Mouse (Mus musculus) MEL (cell line): Measurements from ENCODE around the gene Rhob.

Source experiments
- CHD2 ChIP-seq: IDR thresholded peaks from 2 replicates; pipeline ENCODE4 v1.6.1; 2011; ENCODE audit warnings: low read length, improper control_type of control experiment
- CTCF ChIP-seq, 3 experiments: IDR thresholded peaks in 2 of 3; conservative IDR thresholded peaks in 1 of 3; 2 replicates each; pipeline ENCODE4 v1.5.1; 2011 to 2012; ENCODE audit warnings: low read length in 3 of 3, low read depth in 2 of 3, mild to moderate bottlenecking in 2 of 3, improper control_type of control experiment in 1 of 3, inconsistent platforms in 1 of 3, mixed read lengths in 1 of 3, moderate library complexity in 1 of 3; ENCODE audit not compliant: control insufficient read depth in 1 of 3, insufficient read depth in 1 of 3, poor library complexity in 1 of 3, severe bottlenecking in 1 of 3
- E2F4 ChIP-seq: IDR thresholded peaks from 2 replicates; pipeline ENCODE4 v1.6.1; 2011; ENCODE audit warnings: low read depth, low read length, improper control_type of control experiment, borderline replicate concordance
- EP300 ChIP-seq, 2 experiments: IDR thresholded peaks; 2 replicates each; pipeline ENCODE4 v1.6.1; 2011; ENCODE audit warnings: improper control_type of control experiment in 2 of 2, low read length in 2 of 2, low read depth in 1 of 2, mild to moderate bottlenecking in 1 of 2
- MAX ChIP-seq: IDR thresholded peaks from 2 replicates; pipeline ENCODE4 v1.6.1; 2011; ENCODE audit warnings: low read length, improper control_type of control experiment
- NELFE ChIP-seq: IDR thresholded peaks from 2 replicates; pipeline ENCODE4 v1.6.1; 2011; ENCODE audit warnings: low read depth, low read length, improper control_type of control experiment
- POLR2A ChIP-seq, 2 experiments: IDR thresholded peaks; 2 replicates each; pipeline ENCODE4 v1.6.1; 2011 to 2012; ENCODE audit warnings: low read length in 2 of 2, mild to moderate bottlenecking in 2 of 2, control low read depth in 1 of 2, improper control_type of control experiment in 1 of 2, low read depth in 1 of 2, moderate library complexity in 1 of 2; ENCODE audit not compliant: control insufficient read depth in 1 of 2, insufficient read depth in 1 of 2, poor library complexity in 1 of 2
- POLR2AphosphoS5 ChIP-seq: IDR thresholded peaks from 2 replicates; pipeline ENCODE4 v1.6.1; 2012; ENCODE audit warnings: low read depth, borderline replicate concordance, mild to moderate bottlenecking, inconsistent platforms, low read length, moderate library complexity, mixed read lengths
- SMC3 ChIP-seq: IDR thresholded peaks from 2 replicates; pipeline ENCODE4 v1.6.1; 2011; ENCODE audit warnings: low read depth, low read length, improper control_type of control experiment
- USF2 ChIP-seq, 2 experiments: IDR thresholded peaks; 2 replicates each; pipeline ENCODE4 v1.6.1; 2011 to 2012; ENCODE audit warnings: improper control_type of control experiment in 2 of 2, low read length in 2 of 2, borderline replicate concordance in 1 of 2, inconsistent platforms in 1 of 2, low read depth in 1 of 2, mild to moderate bottlenecking in 1 of 2; ENCODE audit not compliant: insufficient read depth in 1 of 2
- ZC3H11A ChIP-seq: IDR thresholded peaks from 2 replicates; pipeline ENCODE4 v1.6.1; 2012; ENCODE audit warnings: low read depth, mild to moderate bottlenecking, inconsistent platforms, low read length, improper control_type of control experiment

DNA sequence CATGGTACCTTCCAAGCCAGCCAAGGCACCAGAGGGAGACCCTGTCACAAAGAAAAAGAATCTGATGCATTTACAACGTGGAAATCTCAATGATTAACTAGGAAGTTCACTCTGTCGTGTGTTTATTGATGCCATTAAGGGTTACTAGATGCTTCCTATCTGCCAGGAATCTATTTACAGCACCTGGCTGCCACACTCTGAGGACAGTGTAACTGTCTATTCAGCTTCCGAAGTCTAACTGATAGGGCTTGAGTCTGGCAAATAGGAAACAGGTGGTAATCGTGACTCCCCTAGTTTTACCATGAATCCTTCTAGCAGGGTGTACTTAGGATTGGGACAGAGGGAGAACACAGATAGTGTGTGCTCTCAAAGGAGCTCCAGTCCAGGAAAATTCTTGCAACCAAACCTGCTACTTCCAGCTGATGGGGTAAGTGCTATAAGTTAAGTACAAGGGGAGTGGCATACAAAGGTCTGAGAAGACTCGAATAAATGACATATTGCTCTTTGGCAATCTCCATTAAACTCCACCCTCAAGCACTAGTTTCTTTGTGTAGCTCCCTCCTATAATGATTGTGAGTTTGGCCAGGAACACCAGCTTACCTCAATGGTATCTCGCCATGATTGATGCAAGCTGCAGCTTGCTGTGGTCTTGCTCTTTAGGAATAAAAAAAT is 10.6 kb upstream of the Rhob start:
- no peak for TF ChIP-seq EP300 (IDR thresholded peaks at IDR 0.05; ENCODE audit: low read depth in 1 of 2, low read length in 2 of 2)
- TF ChIP-seq NELFE = no peak
- TF ChIP-seq CHD2 = no peak
- no peak for TF ChIP-seq CTCF (IDR thresholded peaks at IDR 0.05 in 2 of 3, conservative IDR thresholded peaks at IDR 0.05 in 1 of 3; ENCODE audit: control insufficient read depth in 1 of 3, insufficient read depth in 1 of 3, low read depth in 2 of 3, low read length in 3 of 3, poor library complexity in 1 of 3, severe bottlenecking in 1 of 3)
- no peak for TF ChIP-seq E2F4
- no peak for TF ChIP-seq MAX
- TF ChIP-seq POLR2A (IDR thresholded peaks at IDR 0.05; ENCODE audit: control insufficient read depth in 1 of 2, insufficient read depth in 1 of 2, low read depth in 1 of 2, low read length in 2 of 2, poor library complexity in 1 of 2) = no peak
- TF ChIP-seq SMC3 = no peak
- TF ChIP-seq POLR2AphosphoS5 = no peak
- no peak for TF ChIP-seq USF2 (IDR thresholded peaks at IDR 0.05; ENCODE audit: borderline replicate concordance in 1 of 2, insufficient read depth in 1 of 2, low read depth in 1 of 2, low read length in 2 of 2)
- no peak for TF ChIP-seq ZC3H11A
